Mouse (Mus musculus): Measurements from ENCODE around the gene Agrn. TPM values are rescaled to one million over a fixed set of nuclear protein-coding genes. Genes with fewer than 3 reads are reported as not detected.
"Not testable (repeated sequence)": the region's sequence is repeated elsewhere in the genome, so short reads cannot be mapped to it uniquely, and the experiment has no call there.

The Agrn gene
- polyA plus RNA-seq, 1 experiment from 2014 or later = 34.4 TPM

- no peak overlapping the region for H3K9ac ChIP-seq (ENCODE audit: low read length)
- peaks cover 4% of the 10 kb centered on the region; the same call in 1 of the 2 replicates for H3K9me3 ChIP-seq (replicated peaks; ENCODE audit: control insufficient read depth, low read length)
- H3K27me3 ChIP-seq (ENCODE audit: control insufficient read depth, insufficient read depth, low read length) = no peaks in the 10 kb centered on the region
- no peak for ATAC-seq (replicated peaks; ENCODE audit: extremely low read depth, insufficient read depth, low FRiP score)
- WGBS = 95% methylated on average over 3 of the region's 3 CpGs
- no peaks in the 10 kb centered on the region for H3K36me3 ChIP-seq (ENCODE audit: control insufficient read depth, insufficient read depth)
- no peaks in the 10 kb centered on the region for H3K4me1 ChIP-seq (ENCODE audit: control insufficient read depth, insufficient read depth, low read length)
- H3K27ac ChIP-seq (ENCODE audit: low read length) = no peak overlapping the region
- H3K4me2 ChIP-seq (ENCODE audit: low read depth, low read length) = no peak overlapping the region
- no peak overlapping the region for H3K4me3 ChIP-seq (ENCODE audit: low read length)
These were observed 42.5 kb downstream of the Agrn start for GRCm38 (mm10) chr4:156154771-156155170.

DNA sequence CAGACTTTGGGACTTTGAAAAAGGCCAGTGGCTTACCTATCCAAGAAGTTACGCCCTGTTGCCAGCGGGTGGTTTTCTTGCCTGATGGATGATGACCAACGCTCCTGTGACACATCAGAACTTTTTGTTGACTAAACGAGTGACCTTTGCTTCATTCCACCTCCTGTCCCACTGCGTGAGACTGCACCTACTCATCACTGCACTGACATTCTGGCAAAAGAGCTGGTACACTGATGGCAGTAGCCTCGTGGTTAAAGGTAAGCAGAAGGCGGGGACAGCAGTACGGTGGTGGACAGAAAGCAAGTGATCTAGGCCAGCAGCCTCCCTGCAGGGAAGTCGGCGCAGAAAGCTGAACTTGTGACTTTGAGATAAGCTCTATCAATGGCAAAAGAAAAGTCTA is 46.4 kb downstream of the Agrn start:
- not testable (repeated sequence) for ATAC-seq (replicated peaks; ENCODE audit: extremely low read depth, insufficient read depth, low FRiP score); H3K36me3 ChIP-seq (ENCODE audit: control insufficient read depth, insufficient read depth); H3K9ac ChIP-seq (ENCODE audit: low read length); H3K9me3 ChIP-seq (replicated peaks; ENCODE audit: control insufficient read depth, low read length); H3K27me3 ChIP-seq (ENCODE audit: control insufficient read depth, insufficient read depth, low read length); H3K4me2 ChIP-seq (ENCODE audit: low read depth, low read length); H3K4me3 ChIP-seq (ENCODE audit: low read length); H3K27ac ChIP-seq (ENCODE audit: low read length); H3K4me1 ChIP-seq (ENCODE audit: control insufficient read depth, insufficient read depth, low read length)
- 71% methylated on average over 10 of the region's 10 CpGs for WGBS

- no peaks in the 10 kb centered on the region for H3K36me3 ChIP-seq (ENCODE audit: control insufficient read depth, insufficient read depth)
- no peak for ATAC-seq (replicated peaks; ENCODE audit: extremely low read depth, insufficient read depth, low FRiP score)
- H3K27me3 ChIP-seq (ENCODE audit: control insufficient read depth, insufficient read depth, low read length) = no peaks in the 10 kb centered on the region
- H3K9me3 ChIP-seq (replicated peaks; ENCODE audit: control insufficient read depth, low read length) = no peaks in the 10 kb centered on the region; the same call in 1 of the 2 replicates
- no peak overlapping the region for H3K4me3 ChIP-seq (ENCODE audit: low read length)
- H3K9ac ChIP-seq (ENCODE audit: low read length) = no peak overlapping the region
- H3K27ac ChIP-seq (ENCODE audit: low read length) = no peak overlapping the region
- H3K4me1 ChIP-seq (ENCODE audit: control insufficient read depth, insufficient read depth, low read length) = no peaks in the 10 kb centered on the region
- 89% methylated on average over 30 of the region's 30 CpGs for WGBS
- no peak overlapping the region for H3K4me2 ChIP-seq (ENCODE audit: low read depth, low read length)
These were observed 60.8 kb downstream of the Agrn start for GRCm38 (mm10) chr4:156136285-156137100.

DNA sequence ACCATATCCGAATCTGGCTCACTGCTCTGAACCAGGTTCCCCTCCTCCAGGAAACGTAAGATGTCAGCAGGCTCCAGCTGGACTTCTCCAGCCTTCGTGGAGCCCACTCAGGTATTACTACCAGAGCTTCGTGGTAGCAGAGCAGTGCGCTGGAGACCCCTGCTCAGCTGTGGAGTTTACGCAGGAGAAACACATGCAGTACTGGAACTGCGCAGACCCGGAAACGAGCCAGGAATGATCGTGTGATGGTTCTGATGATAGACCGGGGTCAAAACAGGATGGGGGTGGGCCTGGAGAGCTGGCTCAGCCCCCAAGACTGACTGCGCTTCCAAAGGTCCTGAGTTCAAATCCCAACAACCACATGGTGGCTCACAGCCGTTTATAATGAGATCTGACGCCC is 61.5 kb downstream of the Agrn start:
- Histone ChIP-seq H3K27ac (ENCODE audit: low read length) (no peak overlapping the region), H3K4me2 (ENCODE audit: low read depth, low read length) (no peak overlapping the region), H3K27me3 (ENCODE audit: control insufficient read depth, insufficient read depth, low read length) (no peaks in the 10 kb centered on the region), H3K36me3 (ENCODE audit: control insufficient read depth, insufficient read depth) (no peaks in the 10 kb centered on the region), H3K9ac (ENCODE audit: low read length) (no peak overlapping the region), H3K4me3 (ENCODE audit: low read length) (no peak overlapping the region), H3K9me3 (replicated peaks; ENCODE audit: control insufficient read depth, low read length) (no peaks in the 10 kb centered on the region; the same call in 1 of the 2 replicates), H3K4me1 (ENCODE audit: control insufficient read depth, insufficient read depth, low read length) (no peaks in the 10 kb centered on the region)
- 91% methylated on average over 14 of the region's 14 CpGs for WGBS
- ATAC-seq (replicated peaks; ENCODE audit: extremely low read depth, insufficient read depth, low FRiP score) = no peak

DNA sequence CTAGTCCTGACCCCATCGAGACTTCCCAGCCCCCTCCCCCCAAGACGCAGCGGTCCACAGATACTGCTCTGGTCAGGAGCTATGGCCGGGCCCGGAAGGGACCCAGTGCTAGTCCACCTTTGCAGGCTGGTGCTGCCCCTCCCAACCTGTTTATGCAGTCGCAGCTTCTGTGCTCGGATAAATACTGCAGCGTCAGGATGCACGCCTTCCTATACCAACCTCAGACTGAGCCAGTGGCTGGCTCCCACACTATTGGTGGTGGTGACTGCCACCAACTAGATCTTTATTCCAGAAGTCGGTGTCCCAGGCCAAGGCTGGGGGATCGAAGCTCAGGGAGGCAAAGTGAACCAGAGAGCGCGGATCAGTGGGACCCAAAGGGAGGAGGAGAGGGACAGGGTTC is 62.2 kb downstream of the Agrn start:
- Histone ChIP-seq H3K27ac (ENCODE audit: low read length) (no peak overlapping the region), H3K4me1 (ENCODE audit: control insufficient read depth, insufficient read depth, low read length) (no peaks in the 10 kb centered on the region), H3K4me2 (ENCODE audit: low read depth, low read length) (no peak overlapping the region), H3K9me3 (replicated peaks; ENCODE audit: control insufficient read depth, low read length) (no peaks in the 10 kb centered on the region; the same call in 1 of the 2 replicates), H3K4me3 (ENCODE audit: low read length) (no peak overlapping the region), H3K9ac (ENCODE audit: low read length) (no peak overlapping the region), H3K27me3 (ENCODE audit: control insufficient read depth, insufficient read depth, low read length) (no peaks in the 10 kb centered on the region), H3K36me3 (ENCODE audit: control insufficient read depth, insufficient read depth) (no peaks in the 10 kb centered on the region)
- WGBS = 86% methylated on average over 13 of the region's 13 CpGs
- no peak for ATAC-seq (replicated peaks; ENCODE audit: extremely low read depth, insufficient read depth, low FRiP score)

- Histone ChIP-seq H3K27me3 (ENCODE audit: control insufficient read depth, insufficient read depth, low read length) (no peaks in the 10 kb centered on the region), H3K4me1 (ENCODE audit: control insufficient read depth, insufficient read depth, low read length) (no peaks in the 10 kb centered on the region), H3K27ac (ENCODE audit: low read length) (no peak overlapping the region), H3K4me3 (ENCODE audit: low read length) (no peak overlapping the region), H3K36me3 (ENCODE audit: control insufficient read depth, insufficient read depth) (no peaks in the 10 kb centered on the region), H3K4me2 (ENCODE audit: low read depth, low read length) (no peak overlapping the region), H3K9ac (ENCODE audit: low read length) (no peak overlapping the region), H3K9me3 (replicated peaks; ENCODE audit: control insufficient read depth, low read length) (no peaks in the 10 kb centered on the region)
- ATAC-seq (replicated peaks; ENCODE audit: extremely low read depth, insufficient read depth, low FRiP score) = no peak
- 80% methylated on average over 12 of the region's 12 CpGs for WGBS
These were observed 63.2 kb downstream of the Agrn start for GRCm38 (mm10) chr4:156133943-156134605.

- Histone ChIP-seq H3K9me3 (replicated peaks; ENCODE audit: control insufficient read depth, low read length) (no peaks in the 10 kb centered on the region), H3K9ac (ENCODE audit: low read length) (no peak overlapping the region), H3K27me3 (ENCODE audit: control insufficient read depth, insufficient read depth, low read length) (no peaks in the 10 kb centered on the region), H3K4me2 (ENCODE audit: low read depth, low read length) (no peak overlapping the region), H3K27ac (ENCODE audit: low read length) (no peak overlapping the region), H3K4me3 (ENCODE audit: low read length) (no peak overlapping the region), H3K4me1 (ENCODE audit: control insufficient read depth, insufficient read depth, low read length) (no peaks in the 10 kb centered on the region), H3K36me3 (ENCODE audit: control insufficient read depth, insufficient read depth) (no peaks in the 10 kb centered on the region)
- ATAC-seq (replicated peaks; ENCODE audit: extremely low read depth, insufficient read depth, low FRiP score) = no peak
- 67% methylated on average over 5 of the region's 5 CpGs for WGBS
These were observed 64.0 kb downstream of the Agrn start for GRCm38 (mm10) chr4:156133334-156133733.

- H3K27ac ChIP-seq (ENCODE audit: low read length) = no peak overlapping the region
- H3K27me3 ChIP-seq (ENCODE audit: control insufficient read depth, insufficient read depth, low read length) = no peaks in the 10 kb centered on the region
- 68% methylated on average over 10 of the region's 10 CpGs for WGBS
- no peaks in the 10 kb centered on the region for H3K4me1 ChIP-seq (ENCODE audit: control insufficient read depth, insufficient read depth, low read length)
- H3K9ac ChIP-seq (ENCODE audit: low read length) = no peak overlapping the region
- H3K4me3 ChIP-seq (ENCODE audit: low read length) = no peak overlapping the region
- ATAC-seq (replicated peaks; ENCODE audit: extremely low read depth, insufficient read depth, low FRiP score) = no peak
- no peak overlapping the region for H3K4me2 ChIP-seq (ENCODE audit: low read depth, low read length)
- no peaks in the 10 kb centered on the region for H3K9me3 ChIP-seq (replicated peaks; ENCODE audit: control insufficient read depth, low read length)
- peaks cover 3% of the 10 kb centered on the region for H3K36me3 ChIP-seq (ENCODE audit: control insufficient read depth, insufficient read depth)
These were observed 66.3 kb downstream of the Agrn start for GRCm38 (mm10) chr4:156130940-156131339.

GRCm38 (mm10) chr4:156130436-156130835 is 66.9 kb downstream of the Agrn start, which contains the start of gene Rnf223:
Rnf223 (plus strand) TSS chr4:156130513.
- H3K27ac ChIP-seq (ENCODE audit: low read length) = no peak within 1 kb of the TSS
- ATAC-seq (replicated peaks; ENCODE audit: extremely low read depth, insufficient read depth, low FRiP score) = no peak
- H3K27me3 ChIP-seq (ENCODE audit: control insufficient read depth, insufficient read depth, low read length) = no peaks in the 10 kb centered on the region
- H3K9ac ChIP-seq (ENCODE audit: low read length) = no peak within 1 kb of the TSS
- no peak within 1 kb of the TSS for H3K4me2 ChIP-seq (ENCODE audit: low read depth, low read length)
- H3K4me1 ChIP-seq (ENCODE audit: control insufficient read depth, insufficient read depth, low read length) = no peaks in the 10 kb centered on the region
- 77% methylated on average over 15 of the region's 15 CpGs for WGBS
- H3K9me3 ChIP-seq (replicated peaks; ENCODE audit: control insufficient read depth, low read length) = no peaks in the 10 kb centered on the region
- no peak within 1 kb of the TSS for H3K4me3 ChIP-seq (ENCODE audit: low read length)
- peaks cover 7% of the 10 kb centered on the region for H3K36me3 ChIP-seq (ENCODE audit: control insufficient read depth, insufficient read depth)
